Mouse (Mus musculus): ENCODE measurements around the gene Dntt.

Gene Dntt

DNA sequence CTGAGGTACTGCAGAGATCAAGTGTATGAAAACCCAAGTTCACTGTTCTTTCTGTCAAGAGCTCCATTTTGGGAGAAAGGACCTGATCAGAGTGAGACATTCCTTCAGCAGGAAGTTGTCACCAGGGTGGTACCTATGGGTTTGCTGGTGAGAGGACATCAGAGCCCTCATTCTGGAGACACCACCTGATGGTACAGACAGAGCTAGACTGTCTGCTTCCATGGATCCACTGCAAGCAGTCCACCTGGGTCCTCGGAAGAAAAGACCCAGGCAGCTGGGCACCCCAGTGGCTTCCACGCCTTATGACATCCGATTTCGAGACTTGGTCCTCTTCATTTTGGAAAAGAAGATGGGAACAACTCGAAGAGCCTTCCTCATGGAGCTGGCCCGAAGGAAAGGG is at the start of gene Dntt:
Gene Dntt, plus strand, starts transcription at position 57 of the 400 bp plus-strand sequence.
- in situ Hi-C loops (cut with MboI, MseI) = no loop called here

DNA sequence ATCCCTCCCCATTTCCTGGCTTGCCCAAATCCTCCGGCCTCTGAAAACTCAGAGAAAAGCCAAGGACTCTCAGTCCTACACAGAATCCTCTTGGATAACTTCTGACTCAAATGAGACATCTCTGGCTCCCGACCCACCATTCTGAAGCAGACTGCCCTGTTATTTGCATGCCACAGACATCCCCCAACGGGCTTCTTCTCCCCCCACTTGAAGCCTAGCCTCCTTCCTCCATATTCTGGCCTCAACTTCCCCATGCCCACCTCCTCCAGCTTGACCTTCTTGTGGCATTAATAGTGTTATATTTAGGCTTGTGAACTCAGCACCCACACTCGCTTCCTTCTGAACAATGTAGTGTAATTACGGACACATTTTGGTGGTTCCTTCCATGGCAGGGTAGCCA is 48.4 kb upstream of the Dntt start:
- in situ Hi-C loops (cut with MboI, MseI) = no loop called here

DNA sequence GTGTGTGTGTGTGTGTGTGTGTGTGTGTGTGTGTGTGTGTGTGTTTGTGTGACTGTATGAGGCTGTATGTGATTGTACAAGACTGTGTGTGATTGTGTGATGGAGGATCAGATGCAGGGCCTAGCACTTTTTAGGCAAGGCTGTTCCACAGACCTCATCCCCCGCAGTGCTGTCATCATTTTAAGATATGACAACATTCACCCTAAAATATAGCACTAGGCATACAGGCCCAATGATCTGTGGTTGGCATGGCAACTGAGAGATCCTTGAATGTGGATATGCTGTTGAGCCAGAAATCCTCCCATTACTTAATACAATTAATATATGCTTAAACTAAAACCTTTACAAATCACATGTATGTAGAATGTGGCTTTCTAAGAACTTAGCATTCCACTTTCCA is 44.5 kb upstream of the Dntt start:
- in situ Hi-C loops (cut with MboI, MseI) = no loop called here

DNA sequence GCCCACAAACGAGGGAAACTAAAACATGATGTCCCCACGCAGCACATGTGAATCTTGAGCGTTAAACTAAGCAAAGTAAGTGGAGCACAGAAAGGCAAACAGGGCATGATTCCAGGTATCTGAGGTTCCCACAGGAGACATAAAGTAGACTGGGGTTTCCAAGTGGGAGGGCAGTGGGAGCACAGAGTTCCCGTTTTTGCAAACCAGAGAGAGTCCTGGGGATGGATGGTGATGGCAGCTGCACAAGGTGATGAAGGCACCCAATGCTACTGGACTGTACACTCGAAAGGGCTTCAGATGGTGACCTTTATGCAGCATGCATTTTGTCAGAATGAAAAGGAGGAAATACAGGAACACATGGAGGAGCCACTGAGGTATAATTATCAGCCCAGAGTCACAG is 40.2 kb upstream of the Dntt start:
- in situ Hi-C loops (cut with MboI, MseI) = no loop called here

DNA sequence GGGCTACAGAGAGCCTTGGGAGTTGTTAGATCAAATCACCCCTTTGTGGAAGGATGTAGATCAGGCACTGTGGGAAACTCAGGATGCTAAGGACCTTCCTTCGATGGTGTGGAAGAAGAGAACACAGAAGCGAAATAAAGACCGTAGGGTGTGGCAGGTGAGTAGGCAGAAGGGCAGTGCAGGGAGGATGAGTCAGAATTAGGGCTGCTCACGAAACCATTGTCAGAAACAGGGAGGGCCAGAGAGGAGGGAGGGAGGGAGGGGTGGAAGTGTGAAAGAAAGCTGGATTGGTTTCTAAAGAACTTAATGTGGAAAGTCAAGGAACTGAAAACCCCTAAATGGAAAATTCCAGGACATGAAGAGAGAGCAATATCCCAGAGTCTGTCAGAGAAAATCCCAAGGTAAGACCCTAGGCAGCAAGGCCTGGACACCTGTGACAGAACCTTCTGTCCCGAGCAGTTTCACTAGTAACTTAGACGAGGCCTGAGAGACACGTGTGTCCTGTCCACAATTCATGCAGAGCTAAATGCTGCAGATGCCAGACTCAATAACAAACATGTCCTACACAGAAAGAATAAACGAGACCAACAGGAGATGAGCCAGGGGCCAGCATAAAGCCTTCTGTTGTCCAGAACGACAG is 39.0 kb upstream of the Dntt start:
- in situ Hi-C loops (cut with MboI, MseI) = no loop called here

DNA sequence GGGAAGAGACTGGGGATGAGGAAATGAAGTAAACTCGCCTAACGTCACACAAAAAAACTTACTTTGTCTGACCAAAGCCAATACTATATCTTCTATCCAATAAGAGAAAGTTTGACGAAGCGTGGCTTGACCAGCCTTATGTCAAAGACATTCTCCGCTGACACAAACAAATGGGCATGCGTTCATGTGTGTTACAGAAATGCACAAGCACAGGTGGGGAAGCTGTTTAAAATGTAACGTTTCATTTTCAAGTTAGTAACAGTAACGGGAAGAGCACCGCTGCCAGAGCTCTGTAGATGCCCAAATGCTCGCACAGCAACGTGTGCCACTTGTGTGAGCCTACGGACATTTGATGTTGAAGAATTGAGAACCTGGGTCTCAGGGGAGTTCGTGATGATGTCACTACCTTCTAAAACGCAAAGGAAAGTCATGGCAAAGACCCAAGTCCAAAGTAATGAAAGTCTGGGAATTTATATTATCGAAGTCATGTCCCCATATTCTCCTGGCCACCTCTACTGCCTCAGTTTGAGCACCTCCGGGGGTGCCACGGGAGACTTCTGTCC is 38.2 kb upstream of the Dntt start:
- in situ Hi-C loops (cut with MboI, MseI) = no loop called here

DNA sequence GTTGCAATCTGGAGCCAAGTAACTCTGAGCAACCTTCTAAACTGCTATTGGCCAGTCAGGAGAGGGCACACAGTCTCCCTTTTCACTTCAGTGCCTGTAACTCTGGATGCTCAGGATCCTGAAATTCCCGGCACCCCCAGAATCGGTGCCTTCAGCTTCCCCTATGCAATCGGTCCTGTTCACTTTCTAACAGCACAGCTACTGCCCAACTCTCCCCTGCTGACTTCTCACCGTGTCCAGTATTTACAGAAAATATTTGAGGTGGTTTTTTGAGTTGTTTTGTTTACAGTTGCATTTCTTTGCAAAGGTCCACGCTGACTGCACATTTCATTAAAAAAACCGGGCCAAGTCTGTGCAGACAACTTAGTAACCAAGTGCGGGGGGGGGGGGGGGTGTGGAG is 37.4 kb upstream of the Dntt start:
- in situ Hi-C loops (cut with MboI, MseI) = no loop called here

DNA sequence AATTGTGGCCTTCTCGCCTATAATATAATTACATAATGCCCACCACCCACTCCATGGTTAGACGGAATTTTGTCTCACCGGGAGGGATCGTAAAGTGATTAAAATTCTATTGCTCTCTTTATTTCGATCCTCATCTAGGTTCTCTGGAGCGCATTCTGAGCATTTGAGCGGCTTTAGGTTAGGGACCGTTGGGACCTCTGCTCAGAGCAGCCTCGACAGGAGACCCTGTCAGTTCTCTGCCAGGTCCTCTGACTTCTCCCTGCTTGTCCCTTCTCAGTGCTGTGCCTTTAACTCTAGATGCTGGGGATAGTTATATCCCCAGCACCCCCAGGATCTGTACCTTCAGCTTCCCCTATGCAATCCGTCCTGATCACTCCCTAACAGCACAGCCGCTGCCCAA is 37.0 kb upstream of the Dntt start:
- in situ Hi-C loops (cut with MboI, MseI) = no loop called here

DNA sequence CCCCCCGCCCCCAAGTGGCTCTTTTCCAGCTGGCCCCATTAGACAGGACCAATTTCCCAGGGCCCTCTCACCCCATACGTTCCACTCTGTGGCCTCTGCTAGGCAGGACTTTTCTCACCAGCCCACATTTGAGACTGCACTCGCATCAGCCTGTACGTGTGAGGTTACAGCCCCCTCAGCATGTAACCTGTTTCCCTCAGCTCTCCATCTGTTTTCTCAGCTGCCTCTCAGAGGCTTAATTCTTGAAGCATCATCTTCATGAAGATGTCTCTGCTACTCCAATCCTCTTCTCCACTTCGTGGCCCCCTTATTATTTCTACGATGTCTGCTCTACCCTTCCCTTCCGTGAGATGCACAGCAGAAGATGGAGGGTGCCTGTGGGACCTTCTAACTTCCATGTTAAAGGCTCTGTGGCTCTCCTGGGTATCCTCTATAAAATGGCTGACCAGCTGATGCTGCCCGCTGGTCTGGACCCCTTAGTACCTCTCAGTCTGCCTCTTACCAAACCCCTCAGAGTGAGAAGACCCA is 36.5 kb upstream of the Dntt start:
- in situ Hi-C loops (cut with MboI, MseI) = no loop called here

DNA sequence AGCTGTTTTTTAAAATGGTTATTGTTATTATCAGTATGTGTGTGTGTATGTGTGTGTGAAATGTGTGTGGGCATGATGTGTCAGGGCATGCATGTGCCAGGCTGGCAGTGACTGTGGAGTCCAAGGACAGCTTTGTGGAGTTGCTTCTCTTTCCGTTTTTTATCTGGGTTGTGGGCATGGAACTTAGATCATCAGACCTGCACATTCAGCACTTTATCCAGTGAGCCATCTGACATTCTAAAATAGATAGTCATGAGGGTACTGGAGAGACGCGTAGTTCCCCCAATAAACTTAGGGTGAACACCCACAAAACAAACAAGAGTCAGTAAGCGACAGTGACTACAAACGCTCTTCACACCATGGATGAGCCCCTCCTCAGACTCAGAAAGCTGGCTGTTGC is 35.7 kb upstream of the Dntt start:
- in situ Hi-C loops (cut with MboI, MseI) = no loop called here

DNA sequence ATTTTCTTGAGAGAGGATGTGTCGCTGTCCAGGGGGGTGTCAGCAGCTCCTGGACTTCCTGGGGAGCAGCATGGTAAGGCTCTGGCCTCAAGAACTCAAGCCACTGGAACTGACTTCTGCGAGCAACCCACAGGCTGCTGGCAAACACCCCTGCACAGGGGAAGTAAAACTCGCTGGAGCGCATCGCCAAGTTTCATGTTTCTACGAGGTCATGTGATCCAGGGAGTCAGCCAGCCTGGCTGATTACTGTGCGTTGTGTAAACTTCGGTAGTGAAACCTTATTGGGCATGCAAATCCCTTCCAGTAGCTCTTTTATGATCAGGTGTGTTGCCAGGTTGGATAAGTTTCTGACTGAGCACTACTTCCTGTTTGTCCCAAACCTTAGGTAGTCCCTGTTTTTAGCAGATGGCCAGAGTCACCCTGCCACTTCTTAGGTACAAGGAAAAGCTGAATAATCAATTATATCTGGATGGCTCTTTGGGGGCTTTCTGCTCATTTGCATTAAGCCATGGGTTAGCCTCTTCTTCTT is 35.0 kb upstream of the Dntt start, which contains the start of gene Blnk:
Gene Blnk, minus strand, starts transcription at position 479 of the 529 bp plus-strand sequence.
- in situ Hi-C loops (cut with MboI, MseI) = no loop called here

DNA sequence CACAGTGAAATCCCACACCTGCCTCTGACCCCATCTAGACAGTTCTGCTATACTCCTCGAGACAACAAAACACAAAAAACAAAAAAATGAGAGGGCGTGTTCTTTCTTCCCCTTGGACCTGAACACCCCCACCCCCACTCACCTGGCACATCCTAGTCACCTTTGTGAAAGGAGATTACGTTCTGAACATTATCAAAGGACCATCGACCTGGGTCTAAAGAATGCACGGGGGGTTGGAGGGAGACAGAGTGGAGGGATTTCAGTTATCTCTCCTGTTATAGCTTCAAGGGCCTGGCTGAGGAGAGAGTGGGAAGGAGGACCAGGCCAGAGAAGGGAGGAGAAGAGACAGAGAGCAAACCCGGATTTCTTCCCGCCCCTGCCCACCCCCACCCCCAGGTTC is 34.2 kb upstream of the Dntt start:
- in situ Hi-C loops (cut with MboI, MseI) = no loop called here

DNA sequence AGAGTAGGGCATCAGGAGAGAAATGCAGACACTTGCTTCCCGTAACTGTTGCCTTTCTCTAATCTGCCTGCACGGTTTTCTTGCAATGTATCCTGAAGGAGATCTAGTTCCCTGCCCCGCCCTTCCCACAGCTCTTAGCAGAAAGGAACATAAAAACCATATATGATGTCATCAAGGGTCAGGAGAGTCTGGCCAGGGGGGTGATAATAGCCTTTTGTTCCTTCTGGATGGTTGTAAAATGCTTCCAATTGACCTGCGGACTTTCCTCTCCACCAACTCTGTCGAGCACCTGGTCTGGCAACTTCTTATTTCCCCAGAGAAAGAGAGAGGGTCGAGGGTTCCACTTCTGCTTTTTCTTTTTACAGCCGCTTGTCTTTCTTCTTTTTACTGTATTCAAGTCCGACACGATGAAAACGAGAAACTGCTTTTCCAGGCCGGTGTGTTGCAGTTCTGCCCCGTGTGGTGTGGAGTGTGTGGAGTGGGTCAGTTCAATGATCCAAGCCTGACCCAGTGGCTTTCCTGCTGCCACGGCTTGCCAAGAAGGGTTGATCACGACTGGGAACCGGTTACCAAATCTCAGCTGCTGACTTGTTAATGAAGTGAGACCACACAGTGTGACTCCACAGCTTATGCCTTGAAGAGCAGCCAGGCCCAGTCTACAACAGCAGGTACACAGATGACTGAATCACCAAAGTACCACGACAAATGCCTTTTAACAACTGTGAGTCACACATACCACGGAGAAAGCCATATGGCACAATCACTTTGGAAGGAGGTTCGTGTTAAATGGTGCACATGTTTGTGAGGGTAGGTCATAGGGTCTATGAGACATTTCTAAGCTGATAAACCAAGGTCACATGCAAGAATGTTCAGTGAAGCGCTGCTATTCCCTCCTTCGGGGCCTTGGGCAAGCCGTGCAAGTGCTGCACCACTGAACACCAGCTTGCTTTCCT is 33.4 kb upstream of the Dntt start:
- in situ Hi-C loops (cut with MboI, MseI) = no loop called here

DNA sequence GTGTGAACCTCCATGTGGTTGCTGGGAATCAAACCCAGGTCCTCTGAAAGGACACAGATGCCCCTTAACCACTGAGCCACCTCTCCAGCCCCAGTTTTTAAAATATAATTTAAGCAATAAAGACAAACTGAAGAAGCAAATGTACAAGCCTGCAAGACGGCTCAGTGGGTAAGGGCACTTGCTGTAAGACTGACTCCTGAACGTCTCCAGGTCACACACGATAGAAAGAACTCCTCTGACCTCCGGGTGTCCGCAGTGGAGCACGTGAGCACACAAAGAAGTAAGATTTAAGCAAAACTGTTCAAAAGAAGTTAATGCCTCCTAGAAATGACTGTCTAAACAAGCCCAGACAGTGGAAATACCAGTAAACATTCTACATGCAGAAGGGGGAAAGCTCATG is 32.4 kb upstream of the Dntt start:
- in situ Hi-C loops (cut with MboI, MseI) = no loop called here

DNA sequence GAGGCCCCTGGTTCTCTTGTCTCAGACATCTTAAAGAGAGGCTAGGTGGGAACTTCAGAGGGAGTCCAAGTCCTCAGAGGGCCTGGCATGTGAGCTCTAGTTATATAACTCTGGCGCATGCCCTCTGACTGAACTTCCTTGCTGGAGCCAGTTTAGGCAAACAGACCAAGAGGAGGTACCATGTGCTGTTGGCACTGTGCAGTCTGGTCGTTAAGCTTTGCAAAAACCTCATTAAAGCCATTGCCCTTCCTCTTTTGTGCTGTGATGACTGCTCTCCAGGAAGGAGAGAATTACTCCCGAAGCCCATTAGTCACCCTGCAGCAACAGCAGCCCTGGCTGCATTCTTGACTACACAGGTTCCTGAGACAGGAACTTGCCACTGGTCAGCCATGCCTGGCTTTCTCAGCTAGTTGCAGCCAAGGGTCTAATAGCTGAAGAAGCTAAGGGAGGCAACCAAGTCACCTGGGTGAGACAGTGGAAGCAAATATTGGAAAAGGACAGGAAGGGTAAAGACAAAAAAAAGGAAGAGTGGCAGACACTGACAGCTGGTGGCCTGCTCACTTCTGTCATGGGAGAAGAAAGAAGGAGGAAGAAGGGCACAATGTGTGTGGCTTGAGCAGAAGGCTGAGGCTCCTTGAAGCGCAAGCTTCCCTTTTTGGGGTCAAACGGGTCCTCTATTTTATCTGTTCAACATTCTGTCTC is 30.5 kb upstream of the Dntt start:
- in situ Hi-C loops (cut with MboI, MseI) = no loop called here

DNA sequence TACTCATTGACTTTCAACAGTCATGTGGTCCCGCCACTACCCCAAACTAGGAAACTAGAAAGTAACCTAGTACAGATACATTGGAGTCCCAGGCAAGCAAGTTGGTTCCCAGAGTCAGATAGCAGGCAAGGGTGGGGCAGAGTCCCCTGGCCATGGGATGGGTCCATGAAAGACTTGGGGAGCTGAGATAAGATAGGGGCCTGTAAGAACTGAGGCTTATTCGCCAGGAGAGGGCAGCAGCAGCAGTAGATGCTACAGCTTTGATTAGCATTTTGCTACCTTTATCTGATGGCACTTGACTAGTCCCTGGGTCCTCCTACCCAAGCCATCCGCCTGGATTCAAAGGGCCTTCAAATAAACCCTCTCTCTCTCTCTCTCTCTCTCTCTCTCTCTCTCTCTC is 29.5 kb upstream of the Dntt start:
- in situ Hi-C loops (cut with MboI, MseI) = no loop called here

DNA sequence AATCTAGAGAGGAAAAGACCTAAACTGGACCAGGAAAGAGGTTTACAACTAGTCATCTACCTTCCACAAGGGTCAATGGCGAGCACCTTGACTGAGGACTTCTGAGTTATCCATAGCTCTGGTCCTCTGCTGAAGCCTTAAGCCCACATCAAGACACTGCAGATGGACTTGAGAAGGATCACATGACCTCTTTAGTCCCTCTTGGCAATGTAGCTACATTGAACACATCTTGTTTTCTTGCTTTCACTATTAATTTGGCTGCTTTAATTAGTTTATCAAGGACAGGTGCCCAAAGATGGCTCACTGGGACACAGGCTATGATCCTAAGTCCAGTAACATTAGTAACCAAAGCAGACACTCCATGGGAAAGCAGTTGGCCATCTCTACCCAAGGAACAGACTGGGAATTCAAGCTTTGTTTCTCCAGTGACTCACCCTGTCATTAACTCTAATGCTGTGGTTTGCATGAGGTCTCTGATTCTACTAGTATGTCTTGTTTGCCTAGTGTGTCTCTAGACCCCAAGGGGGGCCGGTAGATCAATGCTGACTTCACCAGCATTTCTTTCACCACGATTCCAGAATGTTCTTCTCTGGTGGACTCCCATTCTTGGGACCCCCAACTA is 25.3 kb upstream of the Dntt start:
- in situ Hi-C loops (cut with MboI, MseI) = no loop called here

DNA sequence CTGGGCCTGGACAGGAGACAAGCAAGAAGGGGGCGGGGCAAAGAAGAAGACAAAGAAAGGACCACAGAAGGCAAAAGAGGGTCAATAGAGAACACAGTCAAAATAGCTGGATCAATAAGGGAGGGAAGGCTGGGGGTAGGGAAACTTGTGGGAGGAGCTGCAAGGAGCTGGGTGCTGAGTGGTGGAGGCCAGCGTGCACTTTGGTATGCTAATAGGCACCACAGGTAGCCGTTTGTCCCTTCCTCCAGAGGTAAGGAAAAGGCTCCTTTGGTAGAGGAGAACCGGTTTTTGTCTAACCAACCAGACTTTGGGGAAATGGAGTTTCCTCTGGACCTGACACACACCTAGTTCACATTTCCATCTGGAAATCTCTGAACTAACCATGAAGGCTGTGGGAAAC is 22.5 kb upstream of the Dntt start:
- in situ Hi-C loops (cut with MboI, MseI) = loop anchor here (5.0 kb wide), 1 partner anchor 254 kb away; no protein-coding TSS in a partner anchor

DNA sequence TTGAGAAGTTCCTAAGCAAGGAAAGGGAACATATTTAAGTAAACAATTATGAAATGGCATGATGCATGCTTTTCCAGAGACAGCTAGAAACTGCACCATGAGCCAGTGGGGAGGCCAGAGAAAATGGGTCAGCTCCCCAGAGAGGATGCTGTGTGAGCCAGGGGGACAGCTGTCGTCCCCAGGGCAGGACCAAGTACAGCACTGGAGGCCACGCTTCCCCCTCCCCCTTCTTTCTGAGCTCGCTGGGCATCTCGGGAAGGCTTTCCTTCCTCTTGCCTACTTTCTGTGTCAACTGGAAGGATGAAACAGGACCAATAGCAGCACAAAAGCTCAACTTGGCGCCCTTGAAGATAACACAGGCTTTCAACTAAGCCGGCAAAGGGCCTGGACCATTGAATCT is 21.7 kb upstream of the Dntt start:
- in situ Hi-C loops (cut with MboI, MseI) = loop anchor here (5.0 kb wide), 1 partner anchor 255 kb away; no protein-coding TSS in a partner anchor

DNA sequence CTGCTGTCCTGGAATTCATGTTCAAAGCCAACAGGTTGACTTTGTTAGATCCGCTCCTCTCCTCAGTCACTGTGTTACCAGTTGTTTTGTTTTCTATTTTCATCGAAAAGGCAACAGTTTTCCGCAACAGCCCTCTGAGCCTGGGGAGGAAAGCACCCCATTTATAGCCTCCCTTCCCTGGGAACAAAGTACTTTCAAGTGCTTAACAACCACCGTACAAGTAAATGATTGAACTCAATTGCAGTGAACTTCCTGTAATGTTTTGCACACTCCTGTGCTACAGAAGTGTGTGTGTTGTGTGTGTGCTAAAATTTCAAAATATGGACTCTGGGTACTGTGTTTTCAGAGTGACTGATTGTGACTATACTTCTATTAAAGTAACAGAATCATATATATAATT is 21.3 kb upstream of the Dntt start:
- in situ Hi-C loops (cut with MboI, MseI) = loop anchor here (5.0 kb wide), 1 partner anchor 255 kb away; no protein-coding TSS in a partner anchor

All from T-helper 1 cell (primary cell).